Mouse (Mus musculus) ES-Bruce4 (cell line): ENCODE data around the gene Akap13.

Source experiments
- CTCF ChIP-seq: IDR thresholded peaks from one replicate; pipeline ENCODE4 v1.8.1; 2011; ENCODE audit warnings: low read depth, low read length
- EP300 ChIP-seq: IDR thresholded peaks from 2 replicates; pipeline ENCODE4 v1.6.1; 2011; ENCODE audit warnings: low read depth, low read length; ENCODE audit not compliant: insufficient read depth

DNA sequence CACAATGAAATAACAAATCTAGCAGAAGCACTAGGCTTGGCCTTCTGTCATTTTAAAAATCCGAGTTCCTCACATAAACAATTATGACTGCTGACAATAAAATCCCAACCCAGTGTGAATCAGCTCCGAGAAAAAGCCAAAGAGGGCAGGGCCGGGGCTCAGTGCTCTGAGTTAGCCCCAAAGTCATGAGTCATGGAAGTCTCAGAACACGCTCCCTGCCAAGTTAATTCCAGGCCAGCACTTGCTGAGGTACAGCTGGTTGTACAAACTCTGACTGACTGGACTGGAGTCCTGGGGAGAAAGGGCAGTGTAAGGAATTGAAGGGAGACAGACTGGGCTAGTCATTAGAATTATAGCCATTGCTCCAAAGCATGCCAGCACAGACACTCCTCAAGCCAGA lies 28.0 kb upstream of the Akap13 start:
- TF ChIP-seq CTCF (no peak), EP300 (no peak)
